Mouse (Mus musculus) CH12.LX (cell line): ENCODE data around the gene Fstl4. TPM values are rescaled to one million over a fixed set of nuclear protein-coding genes. Genes with fewer than 3 reads are reported as not detected.

Source experiments
- DNase-seq: peaks from one replicate; pipeline ENCODE4 v3.0.0-alpha.2; 2013; ENCODE audit errors: extremely low read depth
- H3K27ac ChIP-seq: 2 replicates; pipeline ENCODE4 v1.5.1; 2012; ENCODE audit warnings: low read depth, mild to moderate bottlenecking, control low read depth, moderate library complexity; ENCODE audit not compliant: insufficient read depth
- H3K27me3 ChIP-seq: replicated peaks from 2 replicates; pipeline ENCODE3; 2012; ENCODE audit warnings: inconsistent platforms
- H3K36me3 ChIP-seq, 2 experiments: replicated peaks in 1 of 2; 2 replicates each; pipeline versions ENCODE3 to v1.6.1; 2012; ENCODE audit warnings: inconsistent platforms in 1 of 2, low read length in 1 of 2, mild to moderate bottlenecking in 1 of 2, mixed read lengths in 1 of 2, moderate library complexity in 1 of 2; ENCODE audit not compliant: control insufficient read depth in 1 of 2, insufficient read depth in 1 of 2
- H3K4me1 ChIP-seq, 2 experiments: 2 replicates each; pipeline ENCODE4 v1.6.1; 2012; ENCODE audit warnings: inconsistent platforms in 1 of 2, moderate library complexity in 1 of 2; ENCODE audit not compliant: insufficient read depth in 2 of 2, control insufficient read depth in 1 of 2
- H3K4me2 ChIP-seq: 2 replicates; pipeline ENCODE4 v1.6.1; 2012; ENCODE audit warnings: low read depth, mild to moderate bottlenecking, control low read depth; ENCODE audit not compliant: poor library complexity, insufficient read depth, severe bottlenecking
- H3K4me3 ChIP-seq, 3 experiments: fragments of 150-350 bp in 1 of 3; sonication (generic) in 1 of 3; replicated peaks in 1 of 3; 2 replicates each; pipeline versions ENCODE3 to v1.5.1; 2011 to 2012; ENCODE audit warnings: low read depth in 2 of 3, low read length in 2 of 3, mild to moderate bottlenecking in 2 of 3, moderate library complexity in 2 of 3, control low read depth in 1 of 3, improper control_type of control experiment in 1 of 3, inconsistent platforms in 1 of 3, mixed read lengths in 1 of 3; ENCODE audit not compliant: poor library complexity in 1 of 3
- H3K79me2 ChIP-seq: replicated peaks from 2 replicates; pipeline ENCODE4 v1.6.1; 2012; ENCODE audit warnings: mild to moderate bottlenecking, moderate library complexity; ENCODE audit not compliant: control insufficient read depth, poor library complexity, insufficient read depth, severe bottlenecking; ENCODE audit errors: extremely low read depth
- H3K9ac ChIP-seq: 2 replicates; pipeline ENCODE4 v1.6.1; 2012; ENCODE audit warnings: low read depth, mild to moderate bottlenecking, control low read depth, moderate library complexity; ENCODE audit not compliant: insufficient read depth
- H3K9me3 ChIP-seq: replicated peaks from 2 replicates; pipeline ENCODE3; 2012; ENCODE audit warnings: low read length, inconsistent platforms, mixed read lengths
- BHLHE40 ChIP-seq: IDR thresholded peaks from 2 replicates; pipeline ENCODE4 v1.6.1; 2011; ENCODE audit warnings: mild to moderate bottlenecking, low read depth, low read length, improper control_type of control experiment
- CHD1 ChIP-seq: IDR thresholded peaks from 2 replicates; pipeline ENCODE4 v1.6.1; 2012; ENCODE audit warnings: low read depth, low read length, improper control_type of control experiment, inconsistent platforms
- CTCF ChIP-seq, 2 experiments: IDR thresholded peaks in 1 of 2; conservative IDR thresholded peaks in 1 of 2; 2 replicates each; pipeline ENCODE4 v1.5.1; 2011 to 2012; ENCODE audit warnings: low read depth in 2 of 2, low read length in 2 of 2, improper control_type of control experiment in 1 of 2, inconsistent platforms in 1 of 2, mild to moderate bottlenecking in 1 of 2, moderate library complexity in 1 of 2
- E2F4 ChIP-seq: IDR thresholded peaks from 2 replicates; pipeline ENCODE4 v1.6.1; 2011; ENCODE audit warnings: low read depth, low read length, improper control_type of control experiment; ENCODE audit not compliant: insufficient replicate concordance
- ELF1 ChIP-seq: IDR thresholded peaks from 2 replicates; pipeline ENCODE4 v1.6.1; 2014; ENCODE audit warnings: low read depth, mild to moderate bottlenecking, inconsistent platforms, low read length, improper control_type of control experiment
- EP300 ChIP-seq: IDR thresholded peaks from 2 replicates; pipeline ENCODE4 v1.6.1; 2011; ENCODE audit warnings: low read length, improper control_type of control experiment
- HCFC1 ChIP-seq: IDR thresholded peaks from 2 replicates; pipeline ENCODE4 v1.6.1; 2012; ENCODE audit warnings: low read depth, mild to moderate bottlenecking, inconsistent platforms, low read length, improper control_type of control experiment
- IRF4 ChIP-seq: IDR thresholded peaks from 2 replicates; pipeline ENCODE4 v1.6.1; 2014; ENCODE audit warnings: low read depth, mild to moderate bottlenecking, inconsistent platforms, low read length, improper control_type of control experiment
- JUN ChIP-seq: IDR thresholded peaks from 2 replicates; pipeline ENCODE4 v1.6.1; 2011; ENCODE audit warnings: low read depth, mild to moderate bottlenecking, low read length, improper control_type of control experiment, moderate library complexity; ENCODE audit not compliant: insufficient read depth
- JUND ChIP-seq: conservative IDR thresholded peaks from 2 replicates; pipeline ENCODE4 v1.6.1; 2011; ENCODE audit warnings: low read depth, low read length, improper control_type of control experiment
- MAFK ChIP-seq: IDR thresholded peaks from 2 replicates; pipeline ENCODE4 v1.6.1; 2011; ENCODE audit warnings: low read length, improper control_type of control experiment; ENCODE audit not compliant: insufficient replicate concordance
- MAX ChIP-seq: IDR thresholded peaks from 2 replicates; pipeline ENCODE4 v1.6.1; 2011; ENCODE audit warnings: low read length, improper control_type of control experiment
- MAZ ChIP-seq: IDR thresholded peaks from 2 replicates; pipeline ENCODE4 v1.6.1; 2012; ENCODE audit warnings: low read depth, mild to moderate bottlenecking, inconsistent platforms, low read length, improper control_type of control experiment, moderate library complexity
- NRF1 ChIP-seq: IDR thresholded peaks from 2 replicates; pipeline ENCODE4 v1.6.1; 2014; ENCODE audit warnings: low read depth, mild to moderate bottlenecking, inconsistent platforms, low read length, improper control_type of control experiment, moderate library complexity
- SIN3A ChIP-seq: IDR thresholded peaks from 2 replicates; pipeline ENCODE4 v1.6.1; 2012; ENCODE audit warnings: low read length, improper control_type of control experiment, inconsistent platforms
- SMC3 ChIP-seq: IDR thresholded peaks from 2 replicates; pipeline ENCODE4 v1.6.1; 2011; ENCODE audit warnings: low read depth, low read length, improper control_type of control experiment
- TCF12 ChIP-seq: IDR thresholded peaks from 2 replicates; pipeline ENCODE4 v1.6.1; 2014; ENCODE audit warnings: low read depth, mild to moderate bottlenecking, inconsistent platforms, low read length, improper control_type of control experiment
- USF1 ChIP-seq: IDR thresholded peaks from 2 replicates; pipeline ENCODE4 v1.6.1; 2014; ENCODE audit warnings: low read depth, mild to moderate bottlenecking, inconsistent platforms, low read length, improper control_type of control experiment
- USF2 ChIP-seq: conservative IDR thresholded peaks from 2 replicates; pipeline ENCODE4 v1.6.1; 2011; ENCODE audit warnings: low read depth, low read length, improper control_type of control experiment
- ZC3H11A ChIP-seq: IDR thresholded peaks from 2 replicates; pipeline ENCODE4 v1.6.1; 2012; ENCODE audit warnings: low read depth, mild to moderate bottlenecking, inconsistent platforms, low read length, improper control_type of control experiment
- ZKSCAN1 ChIP-seq: IDR thresholded peaks from 2 replicates; pipeline ENCODE4 v1.6.1; 2012; ENCODE audit warnings: low read depth, inconsistent platforms, low read length, improper control_type of control experiment, borderline replicate concordance
- dilution Hi-C: fragments of 300-500 bp; cut with MboI; formaldehyde crosslinking; loops from 2 replicates; pipeline ENCODE4 v1.14.3; 2020; ENCODE audit warnings: low sequenced_read_pairs; ENCODE audit not compliant: extremely low pct_unique_long_range_greater_than_20kb, extremely low pct_ligation_motif_present
- in situ Hi-C: fragments of 300-500 bp; cut with MboI; formaldehyde crosslinking; loops from 3 replicates; pipeline ENCODE4 v1.14.3; 2019; ENCODE audit warnings: low sequenced_read_pairs, low pct_ligation_motif_present, low pct_unique_long_range_greater_than_20kb, mixed read lengths
- polyA plus RNA-seq: library from polyadenylated mRNA; unstranded; fragments of >175 nt; gene quantifications from 2 replicates; pipeline ENCODE4 v1.2.1, GENCODE M21; 2012; ENCODE audit warnings: low read depth; ENCODE audit not compliant: insufficient read length
- total RNA-seq, 2 experiments: library from RNA; depleted of rRNA; stranded (reverse); fragments of 300-350 nt in 1 of 2; fragments of >200 nt in 1 of 2; gene quantifications; 2 replicates each; pipeline ENCODE4 v1.2.3; 2012 to 2014

Gene Fstl4
- total and polyA plus RNA-seq, 3 experiments, result not detected

GRCm38 (mm10) chr11:53143522-53143921 is 379.1 kb downstream of the Fstl4 start:
- dilution Hi-C loops, result no loop called here
- Histone ChIP-seq H3K9me3 (no peaks in the 10 kb centered on the region), H3K27me3 (peaks cover 85% of the 10 kb centered on the region)

GRCm38 (mm10) chr11:53144506-53144905 is 380.1 kb downstream of the Fstl4 start:
- no peaks in the 10 kb centered on the region for H3K36me3 ChIP-seq
- no peak for DNase-seq
- peaks cover 87% of the 10 kb centered on the region for H3K27me3 ChIP-seq
- H3K9ac ChIP-seq, result no peak overlapping the region
- no peak overlapping the region for H3K4me2 ChIP-seq
- H3K9me3 ChIP-seq, result no peaks in the 10 kb centered on the region
- no peak overlapping the region for H3K27ac ChIP-seq
- H3K79me2 ChIP-seq, result no peaks in the 10 kb centered on the region
- dilution Hi-C loops, result no loop called here
- H3K4me1 ChIP-seq, result no peaks in the 10 kb centered on the region
- in situ Hi-C loops, result no loop called here
- no peak overlapping the region for H3K4me3 ChIP-seq
- no peak for TF ChIP-seq EP300
- no peak for TF ChIP-seq ZKSCAN1
- TF ChIP-seq TCF12, result no peak
- no peak for TF ChIP-seq SIN3A
- TF ChIP-seq USF1, result no peak
- TF ChIP-seq ZC3H11A, result no peak
- no peak for TF ChIP-seq CTCF (conservative IDR thresholded peaks at IDR 0.05 in 1 of 2, IDR thresholded peaks at IDR 0.05 in 1 of 2; ENCODE audit: low read depth in 2 of 2, low read length in 2 of 2)
- TF ChIP-seq USF2, result no peak
- TF ChIP-seq CHD1, result no peak
- TF ChIP-seq MAFK, result no peak
- no peak for TF ChIP-seq IRF4
- TF ChIP-seq HCFC1, result no peak
- TF ChIP-seq BHLHE40, result no peak
- TF ChIP-seq MAX, result no peak
- TF ChIP-seq JUN, result no peak
- TF ChIP-seq ELF1, result no peak

More at GRCm38 (mm10) chr11:53143522-53143921, 379.1 kb downstream of the Fstl4 start:
- in situ Hi-C loops, result no loop called here
- no peaks in the 10 kb centered on the region for H3K36me3 ChIP-seq
- peaks cover 0 to 2% of the 10 kb centered on the region in 2 experiments; a peak in 1 of 4 replicates for H3K4me1 ChIP-seq
- H3K9ac ChIP-seq, result no peak overlapping the region
- H3K79me2 ChIP-seq, result no peaks in the 10 kb centered on the region
- no peak overlapping the region for H3K4me2 ChIP-seq
- no peak for DNase-seq
- H3K27ac ChIP-seq, result no peak overlapping the region
- TF ChIP-seq NRF1 (no peak), ZKSCAN1 (no peak), MAZ (no peak), E2F4 (no peak), USF2 (no peak), JUND (no peak), SMC3 (no peak), ELF1 (no peak)
- no peak overlapping the region for H3K4me3 ChIP-seq
